Mouse (Mus musculus) gastrocnemius, postnatal 4 days (tissue): ENCODE data around the gene Twnk. TPM values are rescaled to one million over a fixed set of nuclear protein-coding genes. Genes with fewer than 3 reads are reported as not detected.

Experiments used
- DNase-seq, 2 experiments: peaks; one replicate each; pipeline ENCODE4 v3.0.0; 2021 to 2022; ENCODE audit warnings: low spot score in 2 of 2, mixed read lengths in 2 of 2
- long read RNA-seq, 2 experiments: library from polyadenylated mRNA; stranded (forward); transcript quantifications; one replicate each; pipeline ENCODE4 v2.0.0; 2021
- total RNA-seq, 2 experiments: library from RNA; stranded (reverse); gene quantifications; 2 replicates each; pipeline ENCODE4 v1.2.3; 2021

Twnk gene
- total RNA-seq: 10 to 100 TPM; 14.6 to 14.9 TPM
- long read RNA-seq, experiment 1, transcript Twnk-201 (5 exons, 3,488 nt): major isoform, 13 of 30 reads
- long read RNA-seq, experiment 1, partial matches to known transcripts: 17 of 30 reads
- long read RNA-seq, experiment 1, other reads (novel, unspliced or antisense): 0 of 30 reads
- long read RNA-seq, experiment 2, transcript Twnk-201 (5 exons, 3,488 nt): major isoform, 22 of 32 reads
- long read RNA-seq, experiment 2, partial matches to known transcripts: 2 of 32 reads
- long read RNA-seq, experiment 2, other reads (novel, unspliced or antisense): 8 of 32 reads

DNA sequence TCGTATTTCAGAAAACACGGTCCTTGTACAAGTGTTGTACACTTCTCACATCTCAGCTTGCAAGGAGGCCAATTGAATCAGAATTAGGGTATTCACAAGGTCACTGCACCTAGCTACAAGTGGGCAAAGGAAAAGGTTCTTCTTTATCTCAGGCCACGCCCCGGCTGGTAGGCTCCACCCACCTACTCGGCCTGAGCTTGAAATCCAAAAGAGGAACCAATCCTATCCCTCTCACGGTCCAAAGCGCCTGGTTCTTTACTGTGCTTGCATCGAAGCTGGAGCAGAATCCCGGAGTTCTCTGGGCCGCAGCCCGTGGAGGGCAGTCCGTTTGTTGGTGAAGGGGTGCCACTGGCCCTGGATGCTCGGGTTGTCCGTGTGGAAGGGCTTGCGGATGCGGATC, at the start of gene Twnk:
Gene Twnk (plus strand): TSS at position 220 of the 400 bp plus-strand sequence.
- DNase-seq: no peak

DNA sequence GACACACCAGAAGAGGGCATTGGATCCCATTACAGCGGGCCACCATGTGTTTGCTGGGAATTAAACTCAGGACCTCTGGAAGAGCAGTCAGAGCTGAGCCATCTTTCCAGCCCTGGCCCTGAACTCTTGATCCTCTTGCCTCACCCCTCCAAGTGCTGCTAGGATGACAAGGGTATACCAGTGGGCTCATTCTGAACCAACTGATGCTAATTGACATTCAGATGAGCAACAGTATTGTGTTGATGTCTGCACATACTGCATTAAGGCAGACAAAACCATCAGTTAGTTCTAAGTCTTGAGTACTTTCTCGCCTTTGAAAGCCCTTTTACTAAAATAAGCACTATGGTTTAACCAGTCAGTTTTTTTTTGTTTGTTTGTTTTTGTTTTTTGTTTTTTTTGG, 45.8 kb upstream of the Twnk start:
- no peak for DNase-seq

DNA sequence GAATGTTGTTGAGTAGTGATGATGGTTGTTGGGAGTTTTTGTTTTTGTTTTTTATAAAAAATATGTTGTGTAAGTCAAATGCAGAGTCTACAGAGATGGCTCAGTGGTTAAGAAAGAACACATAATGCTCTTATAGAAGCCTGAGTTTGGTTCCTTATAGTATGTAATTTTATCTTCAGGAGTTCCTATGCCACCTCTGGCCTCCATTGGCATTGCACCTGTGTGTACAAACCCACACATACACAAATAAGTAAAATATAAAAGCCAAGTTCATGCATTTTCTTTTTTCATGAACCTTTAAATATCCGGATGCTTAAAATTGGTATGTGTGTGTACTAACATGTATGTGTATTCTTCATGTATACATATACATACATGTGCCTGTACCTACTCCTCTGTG, 39.5 kb upstream of the Twnk start:
- no peak for DNase-seq

DNA sequence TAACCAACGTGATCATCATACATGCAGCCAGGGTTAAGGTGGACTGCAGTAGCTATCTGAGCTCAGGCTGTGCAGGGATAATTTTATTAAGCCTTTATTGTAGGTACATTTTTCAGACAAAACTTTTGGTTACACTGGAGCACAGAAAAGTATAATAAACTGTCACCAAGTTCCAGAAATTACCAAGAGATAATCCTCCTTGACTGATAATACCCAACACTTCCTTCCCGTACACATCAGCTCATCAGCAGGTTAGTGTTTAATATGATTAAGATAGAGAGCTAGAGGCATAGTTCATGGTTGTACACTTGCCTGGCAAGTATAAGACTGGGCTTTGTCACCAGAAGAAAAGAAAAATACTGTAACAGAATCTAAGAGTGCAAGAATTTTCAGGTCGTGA, 37.1 kb upstream of the Twnk start:
- DNase-seq: no peak

DNA sequence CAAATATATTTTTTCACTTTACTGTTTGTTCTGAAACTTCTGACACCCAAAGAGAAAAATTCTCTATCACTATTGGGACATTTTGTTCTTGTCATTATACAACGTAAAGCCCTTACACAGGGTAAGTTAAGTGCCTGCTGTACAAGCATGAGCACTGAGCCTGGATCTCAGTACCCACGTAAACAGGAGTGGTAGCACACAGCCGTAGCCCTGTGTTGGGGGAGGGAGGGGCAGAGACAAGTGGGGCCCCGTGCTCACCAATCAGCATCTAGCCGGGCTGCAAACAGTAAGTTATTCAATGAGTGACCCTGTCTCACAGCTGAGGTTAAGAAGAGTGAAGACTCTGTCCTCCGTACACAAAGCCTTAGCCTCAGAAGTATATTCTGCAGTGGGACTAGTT, 28.8 kb upstream of the Twnk start:
- DNase-seq: no peak

DNA sequence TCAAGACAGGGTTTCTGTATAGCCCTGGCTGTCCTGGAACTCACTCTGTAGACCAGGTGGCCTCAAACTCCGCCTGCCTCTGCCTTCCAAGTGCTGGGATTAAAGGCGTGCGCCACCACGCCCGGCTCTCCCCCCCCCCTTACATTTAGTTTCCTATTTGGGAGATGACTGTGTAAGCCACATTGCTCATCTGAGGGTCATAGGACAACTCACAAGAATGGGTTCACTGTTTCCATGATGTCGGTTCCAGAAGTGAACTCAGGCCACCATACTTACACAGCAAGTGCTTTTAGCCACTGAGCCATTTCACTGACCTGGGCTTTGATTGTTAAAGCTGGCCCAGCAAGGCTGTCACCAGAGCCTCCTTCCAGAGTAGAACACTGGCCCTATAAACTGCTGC, 28.3 kb upstream of the Twnk start:
- no peak for DNase-seq

DNA sequence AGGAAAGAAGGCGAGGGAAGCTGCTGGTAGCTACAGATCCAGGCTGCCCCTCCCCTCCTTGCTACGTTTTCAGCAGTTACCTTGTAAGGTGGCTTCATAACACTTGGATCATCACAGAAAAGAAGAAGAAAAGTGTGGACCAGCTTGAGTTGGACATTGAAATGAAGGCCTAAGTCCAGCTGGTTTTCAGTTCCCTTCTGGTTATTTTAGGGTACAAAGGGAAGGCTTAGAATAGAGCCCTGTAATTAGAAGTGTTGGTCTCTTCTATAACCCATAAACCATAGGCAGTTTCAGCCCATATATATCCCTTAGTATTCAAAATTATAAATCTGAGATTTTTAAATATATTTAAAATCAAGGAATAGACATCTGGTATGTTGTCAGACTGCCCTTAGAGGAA, 24.7 kb upstream of the Twnk start:
- no peak for DNase-seq

DNA sequence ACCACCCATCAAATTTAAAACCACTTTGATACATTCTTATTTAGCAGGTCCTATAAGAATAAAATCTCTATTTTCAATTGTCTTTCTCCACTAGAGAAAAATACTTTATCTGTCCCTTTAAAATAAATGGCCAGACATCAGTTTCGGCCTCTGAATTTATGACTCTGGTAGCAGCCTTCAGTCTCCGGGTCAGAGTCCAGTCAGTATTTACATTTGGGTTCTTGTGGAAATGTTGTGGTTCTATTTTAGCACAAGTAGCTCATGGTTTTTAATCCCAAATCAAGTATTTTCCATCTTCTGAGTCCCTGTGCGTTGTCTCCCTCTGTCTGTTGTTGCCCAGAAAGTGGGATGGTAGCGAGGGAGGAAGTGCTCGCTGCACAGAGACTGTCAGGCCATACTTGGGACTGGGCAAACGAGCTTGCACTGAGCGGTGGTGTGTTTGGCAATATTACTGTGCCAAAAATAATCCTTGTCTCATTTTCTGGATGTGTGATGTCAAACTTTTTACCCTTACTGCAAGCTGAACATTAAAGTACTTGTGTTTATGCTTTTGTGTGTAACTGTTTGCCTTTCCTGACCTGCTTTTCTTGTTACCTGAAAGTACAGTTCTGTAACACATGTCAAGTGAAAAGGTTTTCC, 22.9 kb upstream of the Twnk start:
- no peak for DNase-seq

DNA sequence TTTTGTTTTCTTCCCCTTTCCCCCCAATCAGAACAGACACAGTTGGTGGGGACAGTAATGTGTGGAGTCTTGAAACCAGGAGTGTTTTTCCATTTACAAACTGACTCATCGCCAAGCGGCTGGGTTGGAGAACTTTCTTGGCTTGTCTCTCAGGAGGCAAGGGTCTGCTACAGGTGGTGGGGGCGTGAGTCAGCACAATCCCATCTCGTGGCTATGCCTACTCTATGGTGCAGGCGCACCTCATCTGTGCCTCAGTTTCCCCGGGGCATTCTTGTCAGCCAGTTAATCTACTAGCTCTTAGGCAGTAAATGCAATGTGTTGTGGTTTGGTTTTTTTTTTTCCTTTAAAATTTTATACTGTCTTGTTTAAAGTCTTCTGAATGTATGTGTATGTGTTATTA, 22.1 kb upstream of the Twnk start:
- DNase-seq: no peak

DNA sequence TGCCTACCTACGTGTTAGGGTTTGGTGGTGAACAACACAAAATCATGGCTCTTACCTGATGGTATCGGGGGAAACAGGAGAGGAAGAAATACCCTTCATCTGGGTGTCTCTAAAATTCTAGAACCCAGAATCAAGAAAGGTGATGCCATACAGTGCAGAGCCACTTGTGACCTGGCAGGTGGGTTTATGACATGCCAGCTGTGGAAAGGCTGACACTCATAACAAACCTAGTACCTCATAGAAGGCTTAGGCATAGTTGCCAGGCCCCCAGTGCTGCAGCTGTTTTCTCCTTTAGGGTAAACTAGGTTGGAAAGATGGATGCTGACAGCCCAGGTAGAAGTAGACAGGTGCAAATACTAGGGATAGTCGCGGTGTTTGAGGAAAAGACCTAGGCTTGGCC, 21.0 kb upstream of the Twnk start:
- no peak for DNase-seq

DNA sequence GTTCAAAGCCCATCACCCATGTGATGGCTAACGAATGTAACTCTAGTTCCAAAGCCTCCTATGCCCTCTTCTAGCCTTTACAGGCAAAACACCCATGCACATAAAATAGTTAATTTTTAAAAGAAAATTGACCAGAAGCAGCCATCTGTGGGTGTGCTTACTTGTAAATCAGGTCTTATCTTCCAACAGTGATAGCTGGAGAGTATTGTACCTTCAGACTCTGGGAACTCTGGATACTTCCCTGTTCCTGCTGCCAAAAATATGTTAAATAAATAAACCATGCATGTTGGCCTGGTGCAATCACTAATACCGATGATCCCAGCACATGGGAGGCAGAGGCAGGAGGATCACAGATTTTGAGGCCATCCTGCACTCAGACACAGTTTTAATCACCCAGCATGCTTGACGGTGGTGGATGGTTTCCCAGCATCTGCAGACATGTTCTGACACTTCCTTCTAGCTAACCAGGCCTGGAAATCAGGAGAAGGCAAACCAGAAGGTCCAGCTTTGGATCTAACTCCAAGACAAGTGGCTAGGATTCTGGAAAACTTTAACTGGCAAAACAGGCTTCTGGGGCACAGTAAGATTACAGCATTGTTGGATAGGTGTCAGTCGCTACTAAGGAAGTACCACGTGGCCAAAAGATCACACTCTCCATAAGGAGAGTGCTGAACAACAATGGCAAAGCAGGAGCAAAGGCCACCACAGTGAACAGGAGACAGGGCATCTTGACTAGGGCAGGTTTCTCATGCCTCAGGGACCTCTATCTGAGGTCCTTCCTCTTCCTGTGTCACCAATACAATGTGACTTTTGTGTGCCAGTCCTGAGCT, 20.1 kb upstream of the Twnk start:
- no peak for DNase-seq

DNA sequence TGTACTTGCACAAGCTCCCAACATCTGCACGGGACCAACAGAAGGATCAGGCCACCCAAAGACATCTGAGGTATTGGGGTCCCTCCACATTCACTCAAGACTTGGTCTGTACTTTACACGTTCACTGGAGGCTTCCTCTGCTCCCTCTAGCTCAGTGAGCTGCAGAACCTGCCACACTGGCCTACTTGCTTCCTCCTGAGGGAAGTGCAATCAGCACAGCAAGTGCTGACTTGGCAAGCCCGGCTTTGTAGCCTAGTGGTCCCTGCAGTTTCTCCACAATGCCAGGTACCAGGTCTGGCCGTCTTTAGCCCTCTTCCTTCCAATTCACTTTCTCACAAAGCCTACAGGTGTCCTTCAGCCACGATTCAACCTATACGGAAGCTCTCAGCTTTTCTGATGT, 18.5 kb upstream of the Twnk start:
- no peak for DNase-seq

DNA sequence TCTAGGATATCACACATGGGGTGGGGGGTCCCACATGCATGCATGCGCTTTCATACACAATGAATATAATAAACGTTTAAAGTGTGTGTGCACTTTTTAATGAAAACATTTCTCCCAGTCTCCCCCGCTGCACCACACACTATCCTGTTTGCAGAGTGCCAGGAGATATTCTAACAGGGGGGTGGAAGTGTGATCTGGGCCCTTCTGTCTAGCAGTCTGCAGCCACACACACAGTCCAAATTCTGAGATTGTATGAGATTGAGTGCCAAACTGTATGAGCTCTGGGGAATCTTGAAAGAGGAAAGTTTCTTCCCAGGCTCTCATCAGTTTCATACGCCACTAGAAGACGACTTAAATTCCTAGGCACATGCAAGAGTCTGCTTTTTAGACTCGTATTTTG, 17.6 kb upstream of the Twnk start:
- DNase-seq: no peak

DNA sequence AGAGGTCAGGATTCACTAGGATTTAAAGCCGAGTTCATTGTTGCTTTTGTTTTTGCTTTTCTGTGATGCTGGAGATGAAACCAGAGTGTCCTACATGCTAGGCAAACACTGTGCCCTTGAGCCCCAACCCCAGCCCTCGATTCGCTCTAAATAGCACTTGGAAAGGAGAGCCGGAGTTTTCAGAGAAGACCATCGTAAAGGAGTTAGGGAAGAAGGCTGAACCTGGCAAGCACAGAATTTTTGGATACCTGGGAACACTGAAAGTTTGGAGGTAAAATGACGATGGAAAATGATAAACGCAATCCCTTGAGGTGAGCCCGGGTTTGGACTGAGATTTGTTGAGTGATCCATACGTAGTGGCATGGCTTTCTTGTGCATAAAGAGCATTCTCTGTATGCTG, 17.1 kb upstream of the Twnk start:
- DNase-seq: no peak

DNA sequence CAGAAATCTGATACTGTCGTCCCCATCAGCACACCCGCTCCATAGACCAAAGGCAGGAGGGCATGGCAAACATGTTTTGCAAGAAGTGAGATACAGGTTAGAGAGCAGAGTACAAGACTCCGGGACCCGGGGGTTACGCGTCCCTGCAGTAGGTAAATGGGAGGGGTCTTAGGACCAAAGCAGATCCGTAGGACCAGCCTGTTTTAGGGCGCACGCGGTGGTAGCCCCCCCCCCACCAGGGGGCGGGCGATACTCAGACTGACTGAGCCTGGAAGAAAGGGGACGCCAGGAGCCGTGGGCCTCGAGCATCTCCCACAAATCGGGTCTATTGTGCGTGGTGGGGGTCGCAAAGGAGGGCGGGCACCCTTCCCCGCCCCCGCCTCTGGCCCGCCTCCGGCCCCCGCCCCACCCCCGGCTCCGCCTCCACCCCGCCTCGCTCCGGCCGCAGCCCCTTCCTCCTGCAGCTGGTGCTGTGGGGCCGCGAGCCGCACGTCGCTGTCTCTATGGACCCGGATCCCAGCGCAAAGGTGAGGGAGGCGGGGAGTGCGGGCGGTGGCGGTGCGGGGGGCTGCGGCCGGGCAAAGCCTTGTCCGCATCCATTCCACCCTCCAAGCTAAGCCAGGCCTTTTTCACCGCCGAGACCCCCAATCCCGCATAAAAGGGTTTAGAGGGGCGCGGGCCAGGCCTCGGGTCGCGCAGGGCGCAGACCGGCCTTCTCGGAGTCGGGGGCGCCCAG, 16.5 kb upstream of the Twnk start, which contains the start of gene Sema4g:
Gene Sema4g (plus strand): TSS at position 271 of the 736 bp plus-strand sequence.
- DNase-seq: no peak

DNA sequence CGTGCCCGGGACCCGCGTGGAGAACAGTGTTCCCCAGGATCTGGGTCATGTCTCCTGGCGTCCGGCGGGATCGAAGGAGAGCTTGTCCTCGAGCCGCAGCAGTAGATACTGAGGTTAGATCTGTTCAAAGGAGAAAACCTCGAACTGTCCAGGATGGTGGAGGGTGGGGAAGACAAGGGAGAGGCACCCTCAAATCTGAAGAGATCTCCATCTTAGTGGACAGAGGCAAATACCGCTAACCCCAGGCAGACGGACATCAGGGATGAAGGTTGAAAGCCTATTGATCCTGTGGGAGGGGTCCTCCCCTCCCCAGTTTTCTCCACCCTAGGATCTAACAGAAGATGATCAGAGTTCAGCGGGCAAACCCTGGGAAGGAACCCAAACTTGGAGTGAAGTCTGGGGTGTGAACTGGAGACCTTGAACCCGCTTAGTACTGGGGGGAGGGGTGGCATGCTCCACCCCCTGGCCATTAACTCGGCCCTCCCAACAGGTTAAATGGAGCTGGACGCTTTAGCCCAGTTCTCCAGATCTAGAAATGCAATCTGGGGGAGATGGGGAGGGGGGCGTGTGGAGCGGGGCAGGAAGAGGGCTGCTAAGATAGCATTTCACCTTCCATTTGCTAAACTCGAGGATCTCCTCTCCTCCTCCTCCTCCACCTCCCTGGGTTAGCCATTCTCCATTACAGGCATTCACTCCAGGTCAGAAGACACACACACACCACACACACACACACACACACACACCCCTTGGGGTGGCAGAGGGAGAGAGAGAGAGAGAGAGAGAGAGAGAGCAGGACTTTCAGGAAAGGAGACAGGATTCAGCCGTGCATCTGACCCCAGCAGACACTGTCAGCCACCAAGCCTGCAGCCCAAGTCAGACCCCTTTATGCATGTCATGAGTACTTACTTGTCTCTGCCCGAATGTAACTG, 15.6 kb upstream of the Twnk start:
- DNase-seq: no peak

DNA sequence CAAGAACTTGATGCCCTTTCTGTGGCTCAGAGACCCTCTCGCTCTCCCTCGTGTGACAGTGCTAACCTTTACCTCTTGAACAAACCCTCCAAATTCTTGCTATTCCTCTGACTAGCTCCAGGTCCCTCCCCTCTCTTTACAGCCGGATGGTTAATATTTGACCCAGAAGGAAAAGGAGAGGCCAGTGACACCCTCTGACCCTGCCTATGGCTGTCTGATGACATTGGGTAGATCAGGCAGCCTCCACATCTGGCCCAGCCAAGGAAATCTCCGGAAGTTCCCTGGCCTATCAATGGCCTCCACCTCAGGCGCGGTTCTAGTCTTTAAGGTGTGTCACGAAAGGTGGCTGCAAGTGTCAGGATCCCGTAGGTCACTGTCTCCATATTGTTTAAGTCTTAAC, 14.4 kb upstream of the Twnk start:
- no peak for DNase-seq

DNA sequence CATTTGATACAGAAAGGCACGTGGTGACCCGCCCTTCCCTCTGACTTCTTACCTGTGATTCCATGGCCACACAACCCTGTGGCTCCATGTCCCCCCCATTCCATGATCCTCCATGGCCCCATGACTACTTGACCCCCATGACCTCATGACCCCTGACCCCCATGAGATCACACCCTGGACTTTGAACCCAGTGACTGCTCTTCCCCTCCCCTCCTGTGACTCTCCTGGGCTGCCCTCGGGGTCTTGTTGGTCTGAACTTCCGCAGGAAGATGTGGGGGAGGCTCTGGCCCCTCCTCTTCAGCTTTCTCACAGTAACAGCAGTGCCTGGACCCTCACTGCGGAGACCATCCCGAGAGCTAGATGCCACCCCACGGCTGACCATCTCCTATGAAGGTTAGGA, 13.2 kb upstream of the Twnk start:
- DNase-seq: no peak

DNA sequence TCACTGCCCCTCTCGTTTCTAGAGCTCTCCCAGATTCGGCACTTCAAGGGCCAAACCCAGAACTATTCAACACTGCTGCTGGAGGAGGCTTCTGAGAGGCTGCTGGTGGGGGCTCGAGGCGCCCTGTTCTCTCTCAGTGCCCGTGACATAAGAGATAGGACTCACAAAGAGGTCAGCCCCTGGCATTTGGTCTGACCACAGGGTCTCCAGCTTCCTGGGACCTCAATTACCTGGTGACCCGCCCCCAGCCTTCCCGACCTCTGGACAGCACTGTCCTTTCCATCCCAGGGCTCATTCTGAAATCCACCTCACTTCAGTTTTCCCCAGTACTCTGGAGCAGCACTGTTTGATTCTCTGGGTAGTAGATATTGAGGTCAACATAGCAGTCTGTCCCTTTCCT, 12.8 kb upstream of the Twnk start:
- no peak for DNase-seq

DNA sequence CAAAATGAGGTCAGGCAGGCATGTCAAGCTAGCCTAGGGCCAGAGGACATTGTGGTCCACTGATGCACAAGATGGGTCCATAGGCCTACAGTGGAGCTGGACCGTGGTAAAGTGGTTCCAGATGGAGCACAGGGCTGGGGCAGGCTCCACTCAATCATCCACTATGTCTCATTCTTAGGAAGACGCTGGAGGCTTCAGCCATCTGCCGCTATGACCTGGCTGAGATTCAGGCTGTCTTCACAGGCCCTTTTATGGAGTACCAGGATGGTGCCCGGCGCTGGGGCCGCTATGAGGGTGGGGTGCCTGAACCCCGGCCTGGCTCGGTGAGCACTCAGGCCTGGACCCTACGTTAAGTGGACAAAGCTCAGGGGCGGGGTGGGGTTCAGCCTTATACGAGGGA, 7.7 kb upstream of the Twnk start:
- DNase-seq: no peak

DNA sequence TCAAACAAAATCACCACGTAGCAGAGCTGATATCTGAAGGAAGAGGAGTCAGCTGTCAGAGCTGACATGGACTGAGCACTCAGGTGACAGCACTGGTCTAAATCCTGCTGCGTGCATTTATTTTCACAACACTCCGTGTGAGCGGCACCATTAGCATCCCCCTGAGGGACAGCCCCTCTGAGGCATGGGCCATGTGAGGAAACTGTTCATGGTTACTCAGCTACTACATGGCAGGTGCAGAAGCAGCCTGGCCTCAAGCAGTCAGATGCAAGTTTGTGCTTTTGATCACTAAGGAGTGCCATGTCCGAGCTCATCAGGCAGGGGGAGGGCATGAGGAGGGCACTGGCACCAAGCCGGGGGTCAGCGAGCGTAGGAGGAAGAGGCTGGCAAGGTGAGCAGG, 5.8 kb upstream of the Twnk start:
- no peak for DNase-seq
